8 mouse cellular contexts compared by ENCODE assay signal in the genomic region with DNA sequence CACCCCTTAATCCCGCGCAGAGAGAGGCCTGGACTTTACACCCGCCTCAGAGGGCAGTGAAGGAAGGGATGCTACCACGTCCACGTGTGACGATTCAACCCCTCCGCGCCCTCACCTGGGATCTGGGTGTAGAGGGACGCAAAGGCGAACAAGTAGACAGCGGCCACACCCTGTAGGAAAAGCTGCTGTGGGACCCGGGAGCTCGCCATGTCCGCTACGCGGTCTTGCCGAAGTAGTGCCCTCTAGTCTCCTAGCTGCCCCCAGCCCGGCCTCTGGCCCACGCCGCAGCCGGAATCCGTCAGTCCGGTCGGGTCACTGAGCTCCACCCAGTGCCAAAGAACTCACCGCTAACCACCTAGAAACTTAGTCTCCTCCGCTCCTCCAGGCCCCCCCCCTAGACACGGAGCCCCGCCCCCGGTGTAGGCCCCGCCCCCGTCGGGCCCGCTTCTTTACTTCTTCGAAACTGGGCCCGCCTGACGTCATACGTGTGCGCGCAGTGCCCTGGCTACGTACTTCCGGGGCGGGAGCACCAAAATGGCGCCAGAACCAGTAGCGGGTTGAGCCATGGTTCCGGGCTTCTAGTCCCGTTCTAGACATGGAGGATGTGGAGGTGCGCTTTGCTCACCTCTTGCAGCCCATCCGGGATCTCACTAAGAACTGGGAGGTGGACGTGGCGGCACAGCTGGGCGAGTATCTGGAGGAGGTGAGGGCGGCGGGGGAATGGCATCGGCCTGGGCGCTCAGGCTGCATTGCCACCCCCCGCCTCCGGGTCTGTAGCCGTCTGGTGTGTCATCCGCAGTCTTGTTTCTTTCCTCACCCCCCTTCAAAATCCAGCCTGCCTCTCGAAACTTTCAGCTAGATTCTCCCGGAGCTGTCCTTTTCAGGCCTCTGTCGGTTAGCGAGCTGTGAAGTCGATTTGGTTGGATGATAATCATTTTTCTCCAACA. TPM values are rescaled to one million over a fixed set of nuclear protein-coding genes. Genes with fewer than 3 reads are reported as not detected.
DNase-seq lines count a peak whose midpoint lies in the region; ATAC-seq and TF ChIP-seq lines count a peak whose summit lies in the region.

Gene Lmf2, minus strand, starts transcription at position 419 of the 947 bp plus-strand sequence.
Gene Ncaph2, plus strand, starts transcription at position 479 of the 947 bp plus-strand sequence.

- H3K79me3 ChIP-seq in C2C12 (ENCODE audit: low read depth) = peaks cover 58% of the 10 kb centered on the region

- no peaks in the 10 kb centered on the region for H3K27me3 ChIP-seq in C2C12 (ENCODE audit: control insufficient read depth, insufficient read depth, insufficient read length)
- no peaks in the 10 kb centered on the region for H3K27me3 ChIP-seq in erythroblast, embryonic 14.5 days (ENCODE audit: control insufficient read depth)
- no peaks in the 10 kb centered on the region for H3K27me3 ChIP-seq in heart, embryonic 12.5 days (replicated peaks)
- no peaks in the 10 kb centered on the region for H3K27me3 ChIP-seq in kidney, postnatal 0 days (ENCODE audit: insufficient read depth, low read length)
- no peaks in the 10 kb centered on the region for H3K27me3 ChIP-seq in liver, embryonic 11.5 days (replicated peaks; ENCODE audit: control insufficient read depth, insufficient read depth, low read length)
- no peaks in the 10 kb centered on the region for H3K27me3 ChIP-seq in stomach, embryonic 14.5 days (ENCODE audit: control insufficient read depth, insufficient read depth, low read length)

- peaks cover 56% of the 10 kb centered on the region for H3K4me1 ChIP-seq in erythroblast, embryonic 14.5 days (ENCODE audit: control insufficient read depth)
- H3K4me1 ChIP-seq in heart, embryonic 12.5 days (replicated peaks) = peaks cover 36% of the 10 kb centered on the region
- H3K4me1 ChIP-seq in kidney, postnatal 0 days (replicated peaks; ENCODE audit: insufficient read depth, low read length) = no peaks in the 10 kb centered on the region; the same call in 1 of the 2 replicates
- H3K4me1 ChIP-seq in liver, embryonic 11.5 days (replicated peaks; ENCODE audit: control insufficient read depth, insufficient read depth, low read length) = peaks cover 23% of the 10 kb centered on the region
- H3K4me1 ChIP-seq in stomach, embryonic 14.5 days (ENCODE audit: control insufficient read depth, insufficient read depth, low read length) = peaks cover 20% of the 10 kb centered on the region

- ATAC-seq in heart, embryonic 12.5 days (ENCODE audit: insufficient number of reproducible peaks, low FRiP score) = peak; percentile 92
- peak; percentile 88 for ATAC-seq in kidney, postnatal 0 days (replicated peaks; ENCODE audit: low FRiP score, low read depth)
- ATAC-seq in liver, embryonic 11.5 days (replicated peaks; ENCODE audit: low FRiP score) = peak; percentile 87
- ATAC-seq in stomach, embryonic 14.5 days (ENCODE audit: insufficient number of reproducible peaks, insufficient read depth, low FRiP score, low read depth) = peak; percentile 90

- H3K79me2 ChIP-seq in C2C12 (ENCODE audit: control insufficient read depth, insufficient read depth) = peaks cover 80% of the 10 kb centered on the region

- H3K27ac ChIP-seq in heart, embryonic 12.5 days (ENCODE audit: poor library complexity, severe bottlenecking) = peak within 1 kb of the TSS; percentile 91
- peak within 1 kb of the TSS; percentile 87 for H3K27ac ChIP-seq in kidney, postnatal 0 days
- peak within 1 kb of the TSS; percentile 86 for H3K27ac ChIP-seq in liver, embryonic 11.5 days (ENCODE audit: low read depth, low read length)
- H3K27ac ChIP-seq in stomach, embryonic 14.5 days (ENCODE audit: low read length) = peak within 1 kb of the TSS; percentile 90

- peak; percentile 98 for DNase-seq in brain, embryonic 14.5 days (ENCODE audit: low read depth)
- DNase-seq in kidney, postnatal 0 days (ENCODE audit: low spot score) = peak; percentile 97
- DNase-seq in liver, embryonic 11.5 days (ENCODE audit: low spot score) = peak; percentile 98
- DNase-seq in naive thymus-derived CD4-positive, alpha-beta T cell, adult 2 months (ENCODE audit: low read depth) = peak; percentile 98

- H3K36me3 ChIP-seq in C2C12 (ENCODE audit: control insufficient read depth, insufficient read depth) = peaks cover 61% of the 10 kb centered on the region
- peaks cover 77% of the 10 kb centered on the region for H3K36me3 ChIP-seq in erythroblast, embryonic 14.5 days (ENCODE audit: control insufficient read depth)
- peaks cover 47% of the 10 kb centered on the region for H3K36me3 ChIP-seq in heart, embryonic 12.5 days
- H3K36me3 ChIP-seq in kidney, postnatal 0 days (ENCODE audit: insufficient read depth, low read length) = peaks cover 31% of the 10 kb centered on the region
- peaks cover 35% of the 10 kb centered on the region for H3K36me3 ChIP-seq in liver, embryonic 11.5 days (ENCODE audit: control insufficient read depth, insufficient read depth, low read length)
- peaks cover 36% of the 10 kb centered on the region for H3K36me3 ChIP-seq in stomach, embryonic 14.5 days (ENCODE audit: control insufficient read depth, insufficient read depth, low read length)

- H3K4me2 ChIP-seq in heart, embryonic 12.5 days = peak within 1 kb of the TSS; percentile 84
- H3K4me2 ChIP-seq in kidney, postnatal 0 days (ENCODE audit: low read length) = peak within 1 kb of the TSS; percentile 80
- peak within 1 kb of the TSS; percentile 88 for H3K4me2 ChIP-seq in liver, embryonic 11.5 days
- H3K4me2 ChIP-seq in stomach, embryonic 14.5 days (replicated peaks; ENCODE audit: low read depth, low read length) = peak within 1 kb of the TSS; percentile 87

- WGBS in heart, embryonic 12.5 days = under 1% methylated on average over 64 of the region's 64 CpGs
- under 1% methylated on average over 64 of the region's 64 CpGs for WGBS in kidney, postnatal 0 days
- WGBS in liver, embryonic 11.5 days = under 1% methylated on average over 64 of the region's 64 CpGs
- under 1% methylated on average over 64 of the region's 64 CpGs for WGBS in stomach, embryonic 14.5 days

- peak within 1 kb of the TSS; percentile 87 for H3ac ChIP-seq in C2C12 (ENCODE audit: control insufficient read depth, insufficient read length, low read depth)

- no peak for TF ChIP-seq CTCF in C2C12 (IDR thresholded peaks at IDR 0.05; ENCODE audit: control insufficient read depth, insufficient read depth, insufficient read length)
- TF ChIP-seq CTCF in brain, embryonic 14.5 days (IDR thresholded peaks at IDR 0.05; ENCODE audit: borderline replicate concordance, extremely low read depth, insufficient read depth, insufficient read length) = no peak
- TF ChIP-seq CTCF in kidney, postnatal 0 days (IDR thresholded peaks at IDR 0.05; ENCODE audit: low read depth) = no peak

- peak within 1 kb of the TSS; percentile 94 for H3K4me3 ChIP-seq in C2C12 (ENCODE audit: insufficient read depth, poor library complexity, severe bottlenecking)
- peak within 1 kb of the TSS; percentile 97 for H3K4me3 ChIP-seq in erythroblast, embryonic 14.5 days (replicated peaks)
- H3K4me3 ChIP-seq in heart, embryonic 12.5 days = peak within 1 kb of the TSS; percentile 94
- peak within 1 kb of the TSS; percentile 75 for H3K4me3 ChIP-seq in kidney, postnatal 0 days (replicated peaks; ENCODE audit: low read depth, low read length)
- H3K4me3 ChIP-seq in liver, embryonic 11.5 days (ENCODE audit: low read depth, low read length) = peak within 1 kb of the TSS; percentile 86
- H3K4me3 ChIP-seq in stomach, embryonic 14.5 days (ENCODE audit: low read depth, low read length) = peak within 1 kb of the TSS; percentile 91

- no peaks in the 10 kb centered on the region for H3K9me3 ChIP-seq in erythroblast, embryonic 14.5 days (ENCODE audit: control insufficient read depth, low read length)
- H3K9me3 ChIP-seq in heart, embryonic 12.5 days (replicated peaks) = no peaks in the 10 kb centered on the region
- H3K9me3 ChIP-seq in kidney, postnatal 0 days (replicated peaks; ENCODE audit: low read length) = no peaks in the 10 kb centered on the region
- H3K9me3 ChIP-seq in liver, embryonic 11.5 days (ENCODE audit: control insufficient read depth, low read length) = no peaks in the 10 kb centered on the region
- H3K9me3 ChIP-seq in stomach, embryonic 14.5 days (ENCODE audit: control insufficient read depth, low read depth, low read length) = no peaks in the 10 kb centered on the region

- peak within 1 kb of the TSS; percentile 91 for H3K9ac ChIP-seq in heart, embryonic 12.5 days
- peak within 1 kb of the TSS; percentile 81 for H3K9ac ChIP-seq in kidney, postnatal 0 days (ENCODE audit: low read depth, low read length)
- H3K9ac ChIP-seq in liver, embryonic 11.5 days (ENCODE audit: low read depth, low read length) = peak within 1 kb of the TSS; percentile 88
- peak within 1 kb of the TSS; percentile 87 for H3K9ac ChIP-seq in stomach, embryonic 14.5 days (replicated peaks; ENCODE audit: low read depth, low read length)

- TF ChIP-seq POLR2A in brain, embryonic 14.5 days (IDR thresholded peaks at IDR 0.05; ENCODE audit: borderline replicate concordance, extremely low read depth, insufficient read depth, insufficient read length, poor library complexity, severe bottlenecking) = no peak; the same call in 1 of the 2 replicates

TF ChIP-seq in C2C12, 6 proteins besides CTCF, POLR2A, EP300 and RAD21:
- no peak for TF ChIP-seq MAX (IDR thresholded peaks at IDR 0.05)
- no peak for TF ChIP-seq USF1 (IDR thresholded peaks at IDR 0.05; ENCODE audit: low read depth)
- TF ChIP-seq CEBPB (IDR thresholded peaks at IDR 0.05; ENCODE audit: low read depth) = no peak

RNA-seq across cellular contexts. Expression of gene Lmf2, which starts in this region (rescaled TPM):
- polyA plus RNA-seq in C2C12 (2012; fragmentation: generic; extraction: Trizol) = 95.9 TPM
- 26.5 and 32.5 TPM in 2 replicates for polyA plus RNA-seq in brain, embryonic 14.5 days (2012; rRNA removed)
- 29.8 and 31.5 TPM in 2 replicates for polyA plus RNA-seq in erythroblast, embryonic 14.5 days (2012)
- polyA plus RNA-seq in heart, embryonic 12.5 days (2016; fragmentation: Nextera tagmentation; extraction: Ambion mirVana) = 46.9 and 49.4 TPM in 2 replicates
- polyA plus RNA-seq in kidney, postnatal 0 days (2015; fragmentation: Nextera tagmentation; extraction: Ambion mirVana) = 46.1 and 48.1 TPM in 2 replicates
- 44.1 and 46.0 TPM in 2 replicates for polyA plus RNA-seq in liver, embryonic 11.5 days (2014; fragmentation: Nextera tagmentation; extraction: Ambion mirVana)
- 46.5 and 47.0 TPM in 2 replicates for polyA plus RNA-seq in stomach, embryonic 14.5 days (2014; fragmentation: Nextera tagmentation; extraction: Ambion mirVana)

RNA-seq across cellular contexts. Expression of gene Ncaph2, which starts in this region (rescaled TPM):
- polyA plus RNA-seq in C2C12 (2012; fragmentation: generic; extraction: Trizol) = 185 TPM
- polyA plus RNA-seq in brain, embryonic 14.5 days (2012; rRNA removed) = 126 and 172 TPM in 2 replicates
- 17.1 and 19.8 TPM in 2 replicates for polyA plus RNA-seq in erythroblast, embryonic 14.5 days (2012)
- polyA plus RNA-seq in heart, embryonic 12.5 days (2016; fragmentation: Nextera tagmentation; extraction: Ambion mirVana) = 112 and 116 TPM in 2 replicates
- polyA plus RNA-seq in kidney, postnatal 0 days (2015; fragmentation: Nextera tagmentation; extraction: Ambion mirVana) = 100 and 108 TPM in 2 replicates
- polyA plus RNA-seq in liver, embryonic 11.5 days (2014; fragmentation: Nextera tagmentation; extraction: Ambion mirVana) = 163 TPM in 2 replicates
- 148 and 159 TPM in 2 replicates for polyA plus RNA-seq in stomach, embryonic 14.5 days (2014; fragmentation: Nextera tagmentation; extraction: Ambion mirVana)

Comparison
In these comparisons a context has a peak if more than half of its experiments do, and no peak if none do; other contexts are left out.
1. Peak in every context shown above with its lines: DNase-seq, ATAC-seq, H3K4me3 ChIP-seq and H3K27ac ChIP-seq.